Mouse (Mus musculus): ENCODE results near the gene Rpl14. TPM values are rescaled to one million over a fixed set of nuclear protein-coding genes. Genes with fewer than 3 reads are reported as not detected.
A peak's percentile ranks its signal among the peaks of the same experiment; 100 is the strongest.

The Rpl14 gene
- polyA plus RNA-seq, 1 experiment from 2014 or later, result 484 TPM

DNA sequence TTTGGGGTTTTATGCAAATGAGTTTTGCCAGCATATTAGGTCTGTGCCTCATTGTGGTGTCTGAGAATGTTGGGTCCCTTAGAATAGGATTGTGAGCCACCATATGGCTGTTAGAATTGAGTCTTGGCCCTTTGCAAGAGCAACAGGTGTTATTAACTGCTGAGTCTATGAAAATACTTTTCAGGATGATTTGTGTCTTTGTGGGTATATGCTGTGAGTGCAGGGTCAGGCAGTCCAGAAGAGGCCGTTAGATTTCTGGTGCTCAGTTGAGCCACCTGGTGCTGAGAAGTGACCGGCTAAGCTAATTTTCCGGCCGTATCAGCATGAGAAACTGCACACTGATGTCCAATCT is 5.4 kb downstream of the Rpl14 start:
- Histone ChIP-seq H3K4me3 (peak overlapping the region; percentile 60), H3K27me3 (no peaks in the 10 kb centered on the region), H3K27ac (no peak overlapping the region), H3K36me3 (peaks cover 40% of the 10 kb centered on the region), H3K4me1 (replicated peaks) (peaks cover 32% of the 10 kb centered on the region), H3K9me3 (no peaks in the 10 kb centered on the region), H3K9ac (peak overlapping the region; percentile 29), H3K4me2 (peak overlapping the region; percentile 86)
- peak; percentile 24 for ATAC-seq (ENCODE audit: low FRiP score)
- WGBS, result 4% methylated on average over 4 of the region's 4 CpGs

DNA sequence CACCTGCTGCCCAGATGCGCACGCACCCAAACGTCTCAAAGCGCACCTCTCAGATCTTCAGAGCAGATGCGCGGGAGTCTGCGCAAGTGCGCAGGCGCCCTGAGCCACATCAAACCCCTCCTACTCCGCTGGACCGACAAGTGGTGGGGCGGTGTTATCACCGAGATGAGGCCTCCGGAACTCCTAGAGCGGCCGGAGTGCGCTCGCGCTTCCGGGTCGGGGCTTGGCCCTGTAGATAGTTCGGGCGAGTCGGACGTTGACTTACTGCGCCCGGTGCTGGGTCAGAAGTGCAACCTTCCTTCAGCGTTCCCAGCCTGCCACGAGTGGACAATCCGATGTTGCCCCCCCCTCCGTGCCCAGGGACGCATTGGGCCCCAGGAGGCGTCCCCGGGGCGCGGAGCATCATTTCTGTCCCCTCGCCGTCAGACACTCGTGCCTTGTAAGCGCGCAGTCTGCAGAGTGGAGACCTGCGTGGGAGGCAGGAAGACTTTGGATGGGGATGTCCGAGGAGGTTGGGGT is 5.9 kb downstream of the Rpl14 start:
- Histone ChIP-seq H3K4me1 (replicated peaks) (peaks cover 30% of the 10 kb centered on the region), H3K9me3 (no peaks in the 10 kb centered on the region), H3K4me3 (peak overlapping the region; percentile 60), H3K36me3 (peaks cover 40% of the 10 kb centered on the region), H3K27ac (peak overlapping the region; percentile 78), H3K27me3 (no peaks in the 10 kb centered on the region), H3K9ac (peak overlapping the region; percentile 90), H3K4me2 (peak overlapping the region; percentile 86)
- peak; percentile 92 for ATAC-seq (ENCODE audit: low FRiP score)
- WGBS, result under 1% methylated on average over 43 of the region's 43 CpGs

DNA sequence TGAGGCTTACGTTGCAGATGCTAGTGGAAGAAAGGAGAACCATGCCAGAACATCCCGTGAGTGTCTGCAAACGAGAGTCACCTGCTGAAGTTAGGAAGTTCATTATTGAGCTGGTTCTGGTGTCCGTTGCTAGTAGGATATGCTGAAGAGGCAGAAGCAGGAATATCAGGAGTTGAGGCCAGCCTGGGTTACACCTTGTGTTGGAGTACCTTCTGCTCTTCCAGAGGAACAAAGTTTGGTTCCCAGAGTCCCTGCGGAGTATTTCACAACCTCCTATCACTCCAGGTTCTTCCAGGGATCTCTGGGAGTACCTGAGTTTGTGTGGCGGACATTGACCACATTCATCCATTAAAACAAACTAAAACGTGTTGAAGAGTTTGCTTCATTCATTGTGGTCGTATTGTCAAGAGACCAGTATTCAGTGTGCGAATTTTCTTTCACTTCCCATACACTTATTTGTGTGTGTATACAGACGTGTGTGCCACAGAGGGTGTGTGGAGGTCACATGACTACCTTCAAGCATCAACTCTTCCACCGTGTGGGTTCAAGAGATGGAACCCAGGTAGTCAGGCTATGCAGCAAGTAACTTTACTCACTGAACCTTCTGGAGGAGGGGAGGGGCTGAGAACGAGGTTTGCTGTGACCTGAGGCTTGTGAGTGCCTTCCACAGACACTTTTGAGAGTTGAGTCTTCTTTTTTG is 6.6 kb downstream of the Rpl14 start:
- Histone ChIP-seq H3K27me3 (no peaks in the 10 kb centered on the region), H3K27ac (peak overlapping the region; percentile 78; the same call in 1 of the 2 replicates), H3K4me3 (peak overlapping the region; percentile 60), H3K4me2 (peak overlapping the region; percentile 86), H3K9ac (peak overlapping the region; percentile 90), H3K36me3 (peaks cover 35% of the 10 kb centered on the region), H3K9me3 (no peaks in the 10 kb centered on the region), H3K4me1 (replicated peaks) (peaks cover 30% of the 10 kb centered on the region)
- no peak for ATAC-seq (ENCODE audit: low FRiP score)
- WGBS, result 58% methylated on average over 12 of the region's 12 CpGs

DNA sequence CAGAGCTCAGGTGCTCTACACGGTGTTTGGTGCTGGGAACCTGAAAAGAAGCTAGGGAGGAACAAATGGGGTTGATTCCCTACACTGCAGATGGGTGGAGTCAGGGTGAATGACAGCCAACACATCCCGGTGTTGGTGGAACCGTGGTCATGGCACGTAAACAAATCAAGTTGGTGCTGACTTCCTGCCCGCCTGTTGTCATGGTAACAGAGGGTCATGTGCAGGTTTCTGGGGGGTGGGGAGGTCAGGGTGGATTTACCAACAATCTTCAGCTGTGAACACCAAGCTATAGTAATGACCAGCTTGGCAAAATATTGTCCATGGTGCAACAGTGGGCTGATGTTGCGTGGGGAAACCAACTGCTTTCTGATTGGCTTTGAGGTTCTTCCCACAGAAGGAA is 7.5 kb downstream of the Rpl14 start:
- Histone ChIP-seq H3K4me1 (replicated peaks) (peaks cover 31% of the 10 kb centered on the region), H3K27me3 (no peaks in the 10 kb centered on the region), H3K9me3 (no peaks in the 10 kb centered on the region), H3K4me3 (no peak overlapping the region), H3K4me2 (no peak overlapping the region), H3K36me3 (peaks cover 27% of the 10 kb centered on the region), H3K27ac (no peak overlapping the region), H3K9ac (no peak overlapping the region)
- no peak for ATAC-seq (ENCODE audit: low FRiP score)
- 63% methylated on average over 6 of the region's 6 CpGs for WGBS

DNA sequence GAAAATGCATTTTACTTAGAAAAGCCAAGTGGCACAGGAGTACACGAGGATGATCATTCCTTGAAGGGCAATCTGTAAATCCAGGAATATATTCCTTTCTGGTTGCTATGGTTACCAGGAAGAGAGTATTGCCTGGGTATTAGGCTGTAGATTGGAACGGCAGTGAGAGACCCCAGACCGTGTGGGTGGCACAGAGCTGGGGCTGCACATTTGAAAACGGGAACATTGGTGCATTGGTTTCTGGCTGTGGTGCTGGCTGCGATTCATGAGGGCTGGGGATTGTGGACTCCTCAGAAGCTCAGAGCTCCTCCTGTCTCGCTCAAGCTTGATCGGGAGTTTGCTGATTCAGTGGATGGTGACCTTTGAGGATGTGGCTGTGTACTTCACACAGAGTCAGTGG is 8.6 kb downstream of the Rpl14 start:
- Histone ChIP-seq H3K27ac (no peak overlapping the region), H3K4me3 (no peak overlapping the region), H3K9ac (no peak overlapping the region), H3K4me1 (replicated peaks) (peaks cover 31% of the 10 kb centered on the region), H3K4me2 (no peak overlapping the region), H3K9me3 (no peaks in the 10 kb centered on the region), H3K27me3 (0 out of 2 replicates have a peak, but pooled peaks cover under 1% of the 10 kb centered on the region), H3K36me3 (peaks cover 16% of the 10 kb centered on the region)
- 77% methylated on average over 7 of the region's 7 CpGs for WGBS
- no peak for ATAC-seq (ENCODE audit: low FRiP score)

DNA sequence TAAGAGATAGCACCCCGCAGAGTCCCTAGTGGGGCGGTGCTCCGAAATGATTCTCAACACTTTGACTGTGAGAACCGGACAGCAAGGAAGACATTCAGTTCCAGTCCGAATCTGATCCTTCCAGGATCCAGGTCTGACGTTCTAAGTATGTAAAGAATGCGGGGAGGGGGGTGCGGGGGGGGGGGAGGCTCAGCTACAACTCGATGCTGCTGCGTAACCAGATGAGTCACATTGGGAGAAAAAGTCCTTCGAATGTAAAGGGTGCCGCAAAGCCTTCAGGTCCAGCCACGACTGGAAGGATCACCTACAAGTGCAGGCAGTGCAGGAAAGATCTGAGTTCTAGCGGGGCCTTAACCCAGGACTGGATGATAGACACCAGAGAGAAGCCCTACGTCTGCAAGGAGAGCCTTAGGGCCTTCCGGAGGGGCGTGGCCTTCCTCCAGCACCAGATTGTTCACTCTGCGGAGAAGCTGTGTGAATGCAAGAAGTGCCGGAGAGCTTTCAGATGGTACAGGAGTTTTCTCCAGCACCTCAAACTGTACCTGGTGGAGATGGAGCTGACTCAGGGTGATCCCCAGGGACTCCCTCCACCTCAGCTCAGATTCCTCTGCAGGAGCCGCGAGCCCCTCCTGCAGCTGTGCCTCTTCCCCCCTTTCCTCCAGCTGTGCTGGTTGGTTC is 10.8 kb downstream of the Rpl14 start:
- Histone ChIP-seq H3K9ac (peak overlapping the region; percentile 67), H3K4me3 (peak overlapping the region; percentile 27), H3K36me3 (no peaks in the 10 kb centered on the region), H3K4me1 (replicated peaks) (peaks cover 22% of the 10 kb centered on the region), H3K27ac (0 out of 2 replicates have a peak overlapping the region, but pooled peaks have one; percentile 15), H3K9me3 (no peaks in the 10 kb centered on the region), H3K27me3 (0 out of 2 replicates have a peak, but pooled peaks cover 4% of the 10 kb centered on the region), H3K4me2 (peak overlapping the region; percentile 55)
- WGBS, result 29% methylated on average over 20 of the region's 21 CpGs
- ATAC-seq (ENCODE audit: low FRiP score), result peak; percentile 39

DNA sequence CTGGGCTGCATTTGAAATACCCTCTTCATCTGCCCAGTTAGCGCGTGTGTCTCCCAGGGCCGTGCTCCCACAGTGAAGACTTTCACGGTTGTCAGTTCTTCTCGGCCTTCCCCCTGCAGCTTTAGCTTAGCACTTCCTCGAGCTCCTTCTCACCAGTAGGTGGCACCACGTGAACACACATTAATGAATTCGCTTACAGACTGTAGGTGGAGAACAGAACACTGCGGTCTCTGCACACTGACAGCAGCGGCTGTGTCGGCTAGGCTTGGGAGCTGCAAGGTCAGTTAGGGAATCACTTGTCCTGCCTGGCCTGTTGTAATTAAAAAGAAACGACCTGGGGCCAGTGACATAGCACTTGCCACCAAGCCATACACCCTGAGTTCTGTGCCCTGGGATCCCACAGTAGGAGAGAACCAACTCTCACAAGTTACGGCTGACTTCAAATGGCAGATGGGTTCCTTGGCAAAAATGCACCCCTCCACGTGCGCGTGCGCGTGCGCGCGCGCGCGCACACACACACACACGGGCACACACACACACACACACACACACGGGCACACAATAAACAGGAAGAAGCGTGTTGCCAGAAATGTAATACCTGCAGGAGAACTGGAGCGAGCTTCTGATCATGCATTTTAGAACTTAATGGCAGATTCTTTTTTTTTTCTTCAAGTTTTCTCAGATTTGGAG is 11.5 kb downstream of the Rpl14 start:
- peak overlapping the region; percentile 67 for H3K9ac ChIP-seq
- peak overlapping the region; percentile 27 for H3K4me3 ChIP-seq
- H3K4me1 ChIP-seq (replicated peaks), result peaks cover 18% of the 10 kb centered on the region
- no peaks in the 10 kb centered on the region for H3K36me3 ChIP-seq
- WGBS, result 17% methylated on average over 28 of the region's 28 CpGs
- H3K27me3 ChIP-seq, result 0 out of 2 replicates have a peak, but pooled peaks cover 4% of the 10 kb centered on the region
- H3K9me3 ChIP-seq, result no peaks in the 10 kb centered on the region
- H3K4me2 ChIP-seq, result peak overlapping the region; percentile 55
- H3K27ac ChIP-seq, result peak overlapping the region; percentile 15; the same call in 1 of the 2 replicates
- peak; percentile 86 for ATAC-seq (ENCODE audit: low FRiP score)

DNA sequence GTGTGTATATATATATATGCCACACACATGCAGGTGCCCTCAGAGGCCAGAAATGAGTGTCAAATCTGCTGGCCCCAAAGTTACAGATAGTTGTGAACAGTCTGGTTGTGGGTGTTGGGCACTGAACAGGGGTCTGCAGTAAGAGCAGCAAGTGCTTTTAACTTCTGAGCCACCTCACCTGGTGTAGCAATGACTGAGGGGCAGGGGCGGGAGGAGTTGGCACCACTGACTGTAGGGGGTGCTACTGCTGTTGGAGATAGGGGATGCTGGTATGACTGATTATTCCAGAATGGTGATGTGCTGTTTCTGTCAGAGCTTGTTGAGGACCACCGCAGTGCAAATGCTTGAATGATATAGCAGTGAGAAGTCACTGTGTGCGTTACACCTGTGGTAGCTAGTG is 12.1 kb downstream of the Rpl14 start:
- no peak for ATAC-seq (ENCODE audit: low FRiP score)
- no peaks in the 10 kb centered on the region for H3K36me3 ChIP-seq
- H3K4me3 ChIP-seq, result 0 out of 2 replicates have a peak overlapping the region, but pooled peaks have one; percentile 20
- H3K9me3 ChIP-seq, result no peaks in the 10 kb centered on the region
- H3K27me3 ChIP-seq, result 0 out of 2 replicates have a peak, but pooled peaks cover 4% of the 10 kb centered on the region
- no peak overlapping the region for H3K27ac ChIP-seq
- peak overlapping the region; percentile 55 for H3K4me2 ChIP-seq
- WGBS, result 82% methylated on average over 3 of the region's 3 CpGs
- H3K4me1 ChIP-seq (replicated peaks), result peaks cover 14% of the 10 kb centered on the region
- H3K9ac ChIP-seq, result no peak overlapping the region

DNA sequence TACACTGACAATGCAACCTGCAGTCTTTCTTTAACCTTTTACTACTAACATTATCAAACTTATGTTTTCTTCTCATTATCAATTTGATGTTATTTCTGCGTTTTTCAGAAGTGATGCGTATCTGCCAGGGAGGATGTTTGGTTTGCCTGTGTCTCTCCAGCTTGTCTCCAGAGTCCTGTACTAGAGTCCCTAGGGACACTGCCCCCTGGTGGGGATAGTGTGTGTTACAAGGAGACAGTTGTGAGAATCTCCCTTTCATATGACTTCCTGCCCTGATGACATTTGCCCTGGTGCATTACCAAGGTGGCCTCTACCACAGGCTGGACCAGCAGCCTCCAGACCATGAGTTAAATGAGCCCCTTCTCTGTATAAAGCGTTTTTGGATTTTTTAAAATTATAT is 15.3 kb downstream of the Rpl14 start:
- H3K36me3 ChIP-seq, result no peaks in the 10 kb centered on the region
- H3K27me3 ChIP-seq, result 0 out of 2 replicates have a peak, but pooled peaks cover 4% of the 10 kb centered on the region
- H3K9ac ChIP-seq, result no peak overlapping the region
- no peak overlapping the region for H3K27ac ChIP-seq
- H3K9me3 ChIP-seq, result no peaks in the 10 kb centered on the region
- no peak overlapping the region for H3K4me3 ChIP-seq
- no peak overlapping the region for H3K4me2 ChIP-seq
- H3K4me1 ChIP-seq (replicated peaks), result peaks cover 14% of the 10 kb centered on the region
- ATAC-seq (ENCODE audit: low FRiP score), result no peak
- 18% methylated on average over 3 of the region's 3 CpGs for WGBS

DNA sequence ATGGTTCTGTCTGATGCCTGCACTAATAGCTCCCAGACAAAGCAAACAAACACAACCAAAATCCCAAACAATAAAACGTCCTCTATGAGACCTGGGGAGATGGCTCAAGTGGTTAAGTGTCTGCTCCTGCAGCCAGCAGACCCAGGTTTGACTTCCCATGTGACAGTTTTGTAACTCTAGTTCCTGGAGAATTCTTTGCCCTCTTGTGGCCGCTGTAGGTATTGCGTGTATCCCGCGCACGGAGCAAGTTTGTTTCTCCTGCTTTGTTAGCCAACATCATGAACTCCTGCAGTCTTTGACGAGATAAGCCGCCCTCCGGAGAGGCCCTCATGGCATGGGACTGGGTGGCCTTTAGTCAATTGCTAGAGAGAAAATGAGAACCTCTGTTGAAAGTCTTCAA is 20.2 kb downstream of the Rpl14 start:
- Histone ChIP-seq H3K27me3 (0 out of 2 replicates have a peak, but pooled peaks cover 3% of the 10 kb centered on the region), H3K9me3 (no peaks in the 10 kb centered on the region), H3K4me1 (replicated peaks) (peaks cover 13% of the 10 kb centered on the region), H3K4me2 (no peak overlapping the region), H3K27ac (no peak overlapping the region), H3K9ac (no peak overlapping the region), H3K4me3 (no peak overlapping the region), H3K36me3 (no peaks in the 10 kb centered on the region)
- no peak for ATAC-seq (ENCODE audit: low FRiP score)
- WGBS, result 3% methylated on average over 9 of the region's 9 CpGs

DNA sequence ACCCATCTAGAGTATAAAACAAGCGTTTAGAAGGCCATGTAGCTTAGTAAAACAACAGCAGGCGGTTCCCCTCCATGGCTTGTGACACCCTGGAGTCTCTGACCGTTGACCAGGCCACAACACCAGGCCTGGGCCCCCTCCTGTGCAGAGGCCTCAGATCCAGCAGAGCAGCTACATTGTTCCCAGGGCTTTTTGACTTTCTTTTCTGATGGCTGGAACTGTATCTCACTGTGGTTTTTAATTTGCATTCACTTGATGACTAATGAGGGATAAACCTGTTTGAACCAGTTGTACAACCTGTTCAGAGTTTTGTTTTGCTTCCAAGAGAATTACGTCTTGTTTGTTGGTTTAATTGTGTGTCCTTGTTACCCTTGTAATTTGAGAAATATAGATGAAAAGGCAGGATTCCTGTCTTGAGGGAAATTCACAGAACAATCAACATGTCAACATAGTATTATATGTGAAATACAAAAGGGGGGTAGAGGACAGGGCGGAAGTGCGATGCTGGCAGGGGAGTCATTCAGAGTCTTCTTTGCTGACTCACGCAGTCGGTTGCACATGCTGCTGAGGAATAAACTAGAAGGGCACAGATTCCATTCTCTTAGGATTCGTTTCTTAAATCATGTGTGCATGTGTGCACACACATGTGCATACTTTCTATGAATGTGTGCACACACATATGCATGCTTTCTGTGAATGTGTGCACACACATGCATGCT is 22.3 kb downstream of the Rpl14 start:
- ATAC-seq (ENCODE audit: low FRiP score), result no peak
- 45% methylated on average over 9 of the region's 9 CpGs for WGBS
- no peaks in the 10 kb centered on the region for H3K36me3 ChIP-seq
- no peak overlapping the region for H3K4me3 ChIP-seq
- H3K27ac ChIP-seq, result no peak overlapping the region; the same call in 1 of the 2 replicates
- no peaks in the 10 kb centered on the region for H3K9me3 ChIP-seq
- H3K4me2 ChIP-seq, result no peak overlapping the region
- no peak overlapping the region for H3K9ac ChIP-seq
- H3K27me3 ChIP-seq, result 0 out of 2 replicates have a peak, but pooled peaks cover 3% of the 10 kb centered on the region
- peaks cover 13% of the 10 kb centered on the region for H3K4me1 ChIP-seq (replicated peaks)

Data from hindbrain, embryonic 13.5 days (tissue).